Mouse (Mus musculus): ENCODE measurements around the gene Hoxc11. TPM values are rescaled to one million over a fixed set of nuclear protein-coding genes. Genes with fewer than 3 reads are reported as not detected.

The Hoxc11 gene
- polyA plus RNA-seq, 1 experiment from 2014 or later = not detected

GRCm38 (mm10) chr15:102949696-102950095 lies 4.5 kb upstream of the Hoxc11 start:
- Histone ChIP-seq H3K4me3 (ENCODE audit: low read depth, low read length) (no peak overlapping the region), H3K4me1 (ENCODE audit: insufficient read depth) (no peaks in the 10 kb centered on the region), H3K4me2 (no peak overlapping the region), H3K27me3 (ENCODE audit: insufficient read depth, low read length) (peaks cover 100% of the 10 kb centered on the region), H3K27ac (ENCODE audit: low read depth) (no peak overlapping the region), H3K36me3 (ENCODE audit: insufficient read depth) (no peaks in the 10 kb centered on the region), H3K9ac (no peak overlapping the region), H3K9me3 (ENCODE audit: low read depth, low read length) (no peaks in the 10 kb centered on the region)
- TF ChIP-seq CTCF (IDR thresholded peaks at IDR 0.05; ENCODE audit: low read depth) = no peak
- ATAC-seq (ENCODE audit: insufficient read depth) = no peak
- 3% methylated on average over 20 of the region's 20 CpGs for WGBS
- no peak for DNase-seq

GRCm38 (mm10) chr15:102950877-102951276 lies 3.4 kb upstream of the Hoxc11 start:
- ATAC-seq (ENCODE audit: insufficient read depth) = no peak
- DNase-seq = no peak
- H3K36me3 ChIP-seq (ENCODE audit: insufficient read depth) = no peaks in the 10 kb centered on the region
- H3K9me3 ChIP-seq (ENCODE audit: low read depth, low read length) = no peaks in the 10 kb centered on the region
- no peak overlapping the region for H3K27ac ChIP-seq (ENCODE audit: low read depth)
- WGBS = 11% methylated on average over 2 of the region's 2 CpGs
- H3K4me1 ChIP-seq (ENCODE audit: insufficient read depth) = no peaks in the 10 kb centered on the region
- H3K9ac ChIP-seq = no peak overlapping the region
- peaks cover 100% of the 10 kb centered on the region for H3K27me3 ChIP-seq (ENCODE audit: insufficient read depth, low read length)
- H3K4me3 ChIP-seq (ENCODE audit: low read depth, low read length) = no peak overlapping the region
- TF ChIP-seq CTCF (IDR thresholded peaks at IDR 0.05; ENCODE audit: low read depth) = no peak
- H3K4me2 ChIP-seq = no peak overlapping the region

- Histone ChIP-seq H3K9me3 (ENCODE audit: low read depth, low read length) (no peaks in the 10 kb centered on the region), H3K4me2 (no peak overlapping the region), H3K27me3 (ENCODE audit: insufficient read depth, low read length) (peaks cover 100% of the 10 kb centered on the region), H3K4me3 (ENCODE audit: low read depth, low read length) (no peak overlapping the region), H3K36me3 (ENCODE audit: insufficient read depth) (no peaks in the 10 kb centered on the region), H3K27ac (ENCODE audit: low read depth) (no peak overlapping the region), H3K4me1 (ENCODE audit: insufficient read depth) (no peaks in the 10 kb centered on the region), H3K9ac (no peak overlapping the region)
- WGBS = 3% methylated on average over 6 of the region's 6 CpGs
- no peak for DNase-seq
- ATAC-seq (ENCODE audit: insufficient read depth) = no peak
- TF ChIP-seq CTCF (IDR thresholded peaks at IDR 0.05; ENCODE audit: low read depth) = no peak
These were observed 666 bp upstream of the Hoxc11 start for GRCm38 (mm10) chr15:102953561-102953960.

- H3K36me3 ChIP-seq (ENCODE audit: insufficient read depth) = no peaks in the 10 kb centered on the region
- no peaks in the 10 kb centered on the region for H3K4me1 ChIP-seq (ENCODE audit: insufficient read depth)
- H3K9me3 ChIP-seq (ENCODE audit: low read depth, low read length) = no peaks in the 10 kb centered on the region
- under 1% methylated on average over 28 of the region's 28 CpGs for WGBS
- no peak overlapping the region for H3K27ac ChIP-seq (ENCODE audit: low read depth)
- no peak for DNase-seq
- H3K4me3 ChIP-seq (ENCODE audit: low read depth, low read length) = no peak overlapping the region
- peaks cover 100% of the 10 kb centered on the region for H3K27me3 ChIP-seq (ENCODE audit: insufficient read depth, low read length)
- no peak for TF ChIP-seq CTCF (IDR thresholded peaks at IDR 0.05; ENCODE audit: low read depth)
- H3K9ac ChIP-seq = no peak overlapping the region
- H3K4me2 ChIP-seq = no peak overlapping the region
- no peak for ATAC-seq (ENCODE audit: insufficient read depth)
These were observed 768 bp downstream of the Hoxc11 start for GRCm38 (mm10) chr15:102955007-102955382.

GRCm38 (mm10) chr15:102955833-102956640 lies 1.8 kb downstream of the Hoxc11 start:
- TF ChIP-seq CTCF (IDR thresholded peaks at IDR 0.05; ENCODE audit: low read depth) = no peak
- ATAC-seq (ENCODE audit: insufficient read depth) (no peak), DNase-seq (no peak)
- Histone ChIP-seq H3K4me2 (no peak overlapping the region), H3K27me3 (ENCODE audit: insufficient read depth, low read length) (peaks cover 100% of the 10 kb centered on the region), H3K9me3 (ENCODE audit: low read depth, low read length) (no peaks in the 10 kb centered on the region), H3K36me3 (ENCODE audit: insufficient read depth) (no peaks in the 10 kb centered on the region), H3K4me1 (ENCODE audit: insufficient read depth) (no peaks in the 10 kb centered on the region), H3K27ac (ENCODE audit: low read depth) (no peak overlapping the region), H3K4me3 (ENCODE audit: low read depth, low read length) (no peak overlapping the region), H3K9ac (no peak overlapping the region)
- WGBS = under 1% methylated on average over 40 of the region's 40 CpGs

GRCm38 (mm10) chr15:102956906-102957305 lies 2.7 kb downstream of the Hoxc11 start:
- peaks cover 100% of the 10 kb centered on the region for H3K27me3 ChIP-seq (ENCODE audit: insufficient read depth, low read length)
- ATAC-seq (ENCODE audit: insufficient read depth) = no peak

GRCm38 (mm10) chr15:102959663-102960191 lies 5.5 kb downstream of the Hoxc11 start:
- Histone ChIP-seq H3K4me1 (ENCODE audit: insufficient read depth) (no peaks in the 10 kb centered on the region), H3K36me3 (ENCODE audit: insufficient read depth) (no peaks in the 10 kb centered on the region), H3K9ac (no peak overlapping the region), H3K4me2 (no peak overlapping the region), H3K4me3 (ENCODE audit: low read depth, low read length) (no peak overlapping the region), H3K27me3 (ENCODE audit: insufficient read depth, low read length) (peaks cover 98% of the 10 kb centered on the region), H3K27ac (ENCODE audit: low read depth) (no peak overlapping the region), H3K9me3 (ENCODE audit: low read depth, low read length) (no peaks in the 10 kb centered on the region)
- no peak for ATAC-seq (ENCODE audit: insufficient read depth)
- DNase-seq = no peak
- TF ChIP-seq CTCF (IDR thresholded peaks at IDR 0.05; ENCODE audit: low read depth) = no peak
- WGBS = 0% methylated on average over 13 of the region's 13 CpGs

More at GRCm38 (mm10) chr15:102956906-102957305, 2.7 kb downstream of the Hoxc11 start:
- WGBS = under 1% methylated on average over 12 of the region's 12 CpGs
- no peak for TF ChIP-seq CTCF (IDR thresholded peaks at IDR 0.05; ENCODE audit: low read depth)
- H3K4me3 ChIP-seq (ENCODE audit: low read depth, low read length) = no peak overlapping the region
- H3K36me3 ChIP-seq (ENCODE audit: insufficient read depth) = no peaks in the 10 kb centered on the region
- H3K9me3 ChIP-seq (ENCODE audit: low read depth, low read length) = no peaks in the 10 kb centered on the region
- DNase-seq = no peak
- no peak overlapping the region for H3K4me2 ChIP-seq
- no peak overlapping the region for H3K27ac ChIP-seq (ENCODE audit: low read depth)
- no peak overlapping the region for H3K9ac ChIP-seq
- H3K4me1 ChIP-seq (ENCODE audit: insufficient read depth) = no peaks in the 10 kb centered on the region
